Mouse (Mus musculus) mature B cell (primary cell): Measurements from ENCODE around the gene Crygs.

Experiments
- in situ Hi-C: fragments of 300-500 bp; cut with MboI; formaldehyde crosslinking; loops from 2 replicates; pipeline ENCODE4 v1.14.3; 2019

Gene Crygs

GRCm38 (mm10) chr16:22811477-22811876 lies at the start of gene Crygs:
Crygs (minus strand) TSS chr16:22811577.
- in situ Hi-C loops, result no loop called here

DNA sequence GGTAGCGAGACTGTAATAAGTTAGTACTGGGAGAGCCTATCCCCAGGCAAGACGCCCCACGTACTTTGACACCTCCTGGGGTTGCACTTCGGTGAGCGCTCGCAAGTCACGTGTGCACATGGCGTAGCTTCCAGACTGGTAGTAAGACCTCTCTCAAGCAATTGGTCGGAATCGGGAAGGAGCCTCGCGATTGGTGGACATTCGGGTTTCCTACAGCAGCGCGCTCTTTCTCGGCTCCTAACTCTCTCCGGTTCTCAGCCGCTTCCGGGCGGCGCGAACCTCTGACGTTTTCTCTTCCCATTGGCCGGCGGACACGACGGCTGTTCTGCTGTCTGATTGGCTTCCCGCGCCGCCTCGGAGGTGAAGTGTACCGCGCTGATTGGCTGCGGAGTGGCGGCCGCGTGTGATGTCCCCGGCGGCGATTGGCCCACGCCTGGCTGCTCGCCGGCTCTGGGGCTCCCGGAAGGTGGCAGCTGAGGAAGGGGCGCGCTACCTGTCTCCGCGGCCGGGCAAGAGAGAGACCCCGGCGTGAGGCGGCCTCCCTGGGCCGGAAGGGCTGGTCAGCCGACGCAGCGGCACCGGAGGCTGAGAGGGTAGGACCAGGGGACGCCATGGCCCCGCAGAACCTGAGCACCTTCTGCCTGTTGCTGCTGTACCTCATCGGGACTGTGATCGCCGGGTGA lies 46.2 kb upstream of the Crygs start, which contains the start of the genes Tbccd1 and Dnajb11:
Gene Tbccd1, minus strand, starts transcription at position 239 of the 683 bp plus-strand sequence.
Gene Dnajb11, plus strand, starts transcription at position 415 of the 683 bp plus-strand sequence.
- in situ Hi-C loops, result no loop called here

- in situ Hi-C loops, result no loop called here
Observed at GRCm38 (mm10) chr16:22856773-22857172, 45.4 kb upstream of the Crygs start.

GRCm38 (mm10) chr16:22852709-22853108 lies 41.3 kb upstream of the Crygs start:
- in situ Hi-C loops, result no loop called here

GRCm38 (mm10) chr16:22848331-22848730 lies 37.0 kb upstream of the Crygs start:
- in situ Hi-C loops, result no loop called here

GRCm38 (mm10) chr16:22847686-22848085 lies 36.3 kb upstream of the Crygs start:
- in situ Hi-C loops, result no loop called here

- in situ Hi-C loops, result no loop called here
Observed at GRCm38 (mm10) chr16:22845481-22845880, 34.1 kb upstream of the Crygs start.

- in situ Hi-C loops, result no loop called here
Observed at GRCm38 (mm10) chr16:22844834-22845233, 33.5 kb upstream of the Crygs start.

DNA sequence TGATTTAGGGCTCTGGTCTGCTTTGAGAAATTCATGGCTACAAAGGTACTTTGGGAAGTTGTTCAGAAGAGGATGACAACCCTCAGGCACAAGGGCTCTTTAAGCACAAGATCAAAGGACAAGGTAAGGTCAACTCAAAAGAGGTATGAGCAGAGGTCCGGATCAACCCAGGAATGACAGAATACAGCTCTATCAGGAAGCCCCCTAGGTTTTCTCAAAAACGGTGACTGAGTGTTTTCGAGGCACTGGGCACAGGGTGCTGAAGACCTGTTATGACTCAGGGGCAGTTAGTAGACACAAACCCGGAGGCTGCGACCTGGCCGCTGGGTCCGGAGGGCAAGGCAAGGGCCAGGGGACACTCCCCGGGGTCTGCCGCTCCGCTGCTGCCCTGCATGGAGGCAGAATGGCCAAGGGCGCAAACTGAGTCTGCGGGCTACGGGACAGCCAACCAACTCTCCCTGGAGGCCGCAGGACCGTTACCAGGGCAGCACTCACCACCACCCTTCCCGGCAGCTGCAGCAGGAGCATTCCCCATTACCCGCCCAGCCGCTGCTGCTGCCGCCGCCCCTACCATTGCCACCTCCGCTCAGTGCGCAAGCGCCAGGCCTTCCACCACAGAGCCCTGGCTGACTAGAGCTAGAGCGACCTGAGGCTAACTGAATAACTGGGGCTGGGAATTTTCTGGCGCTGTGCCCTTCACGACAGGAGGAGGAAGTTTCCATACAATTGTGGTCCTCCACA lies 32.9 kb upstream of the Crygs start:
- in situ Hi-C loops, result no loop called here

DNA sequence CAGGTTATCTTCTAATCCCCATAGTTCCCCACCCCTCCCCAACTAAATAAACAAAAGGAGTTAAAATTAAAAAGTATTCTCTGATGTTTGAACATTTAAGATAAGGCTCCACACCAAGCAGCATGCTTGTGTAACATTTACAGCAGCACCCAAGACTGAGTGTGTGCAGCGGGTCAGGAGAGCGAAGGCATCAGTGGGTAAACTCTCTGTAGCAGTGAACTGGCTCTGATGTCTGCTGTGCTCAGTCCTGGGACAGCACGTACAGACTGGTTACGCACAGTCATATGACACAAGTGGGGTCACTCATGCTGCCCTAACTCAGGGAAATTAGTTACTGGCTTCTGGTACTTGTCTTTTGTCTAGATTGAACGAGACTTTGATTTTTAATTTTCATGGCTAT lies 31.5 kb upstream of the Crygs start:
- in situ Hi-C loops, result no loop called here

- in situ Hi-C loops, result no loop called here
Observed at GRCm38 (mm10) chr16:22839146-22839857, 27.9 kb upstream of the Crygs start.

- in situ Hi-C loops, result no loop called here
Observed at GRCm38 (mm10) chr16:22832932-22833525, 21.7 kb upstream of the Crygs start.

DNA sequence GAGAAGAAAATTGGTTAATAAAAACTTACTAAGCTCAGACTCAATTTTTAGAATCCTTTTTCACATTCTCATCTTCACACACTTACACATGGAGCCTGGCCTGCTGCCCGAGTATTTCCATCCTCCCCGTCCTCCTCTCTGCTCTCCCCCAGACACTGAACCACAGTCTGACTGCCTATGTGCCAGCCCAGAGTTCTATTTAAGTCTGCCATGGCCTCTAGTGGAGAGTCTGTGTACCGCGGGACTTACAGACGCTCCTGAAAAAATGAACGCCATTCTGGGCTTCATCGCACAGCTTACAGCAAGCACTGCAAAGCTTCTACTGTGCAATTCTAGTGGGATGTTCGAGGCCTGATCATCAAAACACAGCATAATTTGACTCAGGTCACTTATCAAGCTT lies 9.4 kb upstream of the Crygs start:
- in situ Hi-C loops, result no loop called here

- in situ Hi-C loops, result loop anchor here (10.0 kb wide), 1 partner anchor 493 kb away; no protein-coding TSS in a partner anchor
Observed at GRCm38 (mm10) chr16:22807468-22808070, 3.8 kb downstream of the Crygs start.

GRCm38 (mm10) chr16:22802786-22803185 lies 8.6 kb downstream of the Crygs start:
- in situ Hi-C loops, result loop anchor here (5.0 to 10.0 kb wide), 2 partner anchors 240 to 488 kb away; no protein-coding TSS in a partner anchor

DNA sequence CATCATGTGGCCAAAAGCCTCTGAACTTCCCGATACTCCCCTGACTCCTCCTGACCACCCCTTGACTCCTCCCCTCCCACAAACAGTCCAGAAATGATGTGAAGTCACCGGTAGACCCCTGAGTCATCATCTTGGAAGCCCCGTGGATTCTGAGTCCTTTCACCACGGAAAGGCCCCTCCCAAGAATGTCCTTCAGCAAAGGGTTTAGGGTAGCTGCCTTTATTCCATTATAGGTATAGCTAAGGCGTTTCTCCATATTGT lies 10.6 kb downstream of the Crygs start:
- in situ Hi-C loops, result loop anchor here (5.0 to 10.0 kb wide), 2 partner anchors 238 to 486 kb away; no protein-coding TSS in a partner anchor

DNA sequence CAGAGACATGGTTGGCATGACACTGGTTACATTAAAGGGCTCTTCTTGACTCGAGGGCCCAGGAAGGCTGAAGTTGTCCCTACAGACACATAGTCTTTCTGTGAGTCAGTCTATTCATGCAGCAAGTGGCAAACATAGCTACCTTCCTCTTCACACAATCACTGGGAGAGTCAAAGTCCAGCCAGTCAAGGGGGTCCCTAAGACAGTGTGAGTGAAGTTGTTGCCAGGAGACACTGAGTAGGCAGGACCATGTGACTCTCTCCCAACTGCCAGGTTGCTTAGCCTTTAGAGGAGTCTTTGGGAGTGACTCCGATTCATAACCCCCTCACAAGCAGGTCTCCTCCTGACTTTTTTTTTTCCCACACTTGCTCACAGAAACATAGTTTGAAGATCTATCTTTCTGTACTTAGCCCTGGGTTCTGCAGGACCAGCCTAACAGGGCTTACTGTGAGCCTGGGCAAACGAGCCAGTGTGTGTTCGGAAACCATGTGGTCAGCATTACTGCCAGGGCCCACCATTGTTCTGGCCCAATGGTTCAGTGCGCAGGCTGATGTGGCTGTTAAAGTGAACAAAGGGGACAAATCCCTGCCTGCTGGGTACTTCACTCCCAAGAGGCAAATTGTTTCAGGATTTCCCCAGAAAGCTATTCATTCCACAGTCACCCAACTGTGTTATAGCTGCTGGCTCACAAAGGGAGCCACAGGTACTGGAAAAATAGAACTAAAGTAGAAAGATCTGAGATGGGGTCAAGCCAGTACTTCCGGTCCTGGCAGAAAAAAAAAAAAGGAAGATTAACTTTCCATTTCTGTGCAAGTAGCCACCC lies 11.1 kb downstream of the Crygs start:
- in situ Hi-C loops, result loop anchor here (5.0 to 10.0 kb wide), 2 partner anchors 238 to 485 kb away; no protein-coding TSS in a partner anchor

DNA sequence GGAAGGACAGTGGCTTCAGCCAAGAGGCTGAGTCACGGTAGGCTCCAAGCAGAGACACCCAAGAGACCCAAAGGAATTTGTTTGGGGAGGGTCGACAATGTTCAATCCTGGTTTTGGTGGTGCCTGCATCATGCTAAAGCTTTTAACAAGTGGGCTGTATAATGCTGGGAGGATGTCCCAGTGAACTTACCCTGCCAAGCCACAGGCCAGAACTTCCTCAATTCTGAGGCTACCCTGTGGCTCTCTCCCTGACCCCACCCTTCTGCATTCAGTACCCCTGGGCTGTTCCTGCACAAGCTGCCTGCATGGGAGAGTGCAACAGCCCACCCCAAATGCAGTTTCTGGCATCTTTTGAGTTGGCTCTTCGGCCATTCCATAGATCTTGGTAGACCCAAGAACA lies 12.9 kb downstream of the Crygs start:
- in situ Hi-C loops, result no loop called here

DNA sequence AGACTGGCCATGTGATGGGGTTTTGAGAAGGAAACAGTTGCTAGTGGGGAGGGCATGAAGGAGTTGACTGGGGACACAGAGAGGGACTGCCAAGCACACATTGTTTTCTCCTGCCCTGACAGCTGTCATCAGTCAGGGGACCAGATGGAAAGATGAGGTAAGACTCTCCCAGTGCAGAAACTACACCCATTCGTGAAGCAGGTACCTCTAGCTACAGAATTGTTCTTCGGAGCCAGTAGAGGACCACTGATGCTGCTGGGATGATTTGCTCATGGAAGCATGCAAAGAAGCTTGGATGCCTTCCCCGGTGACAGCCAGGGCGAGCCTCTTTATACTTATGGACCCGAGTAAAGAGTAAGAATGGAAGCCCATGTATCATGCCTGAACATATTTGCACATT lies 13.9 kb downstream of the Crygs start:
- in situ Hi-C loops, result no loop called here

DNA sequence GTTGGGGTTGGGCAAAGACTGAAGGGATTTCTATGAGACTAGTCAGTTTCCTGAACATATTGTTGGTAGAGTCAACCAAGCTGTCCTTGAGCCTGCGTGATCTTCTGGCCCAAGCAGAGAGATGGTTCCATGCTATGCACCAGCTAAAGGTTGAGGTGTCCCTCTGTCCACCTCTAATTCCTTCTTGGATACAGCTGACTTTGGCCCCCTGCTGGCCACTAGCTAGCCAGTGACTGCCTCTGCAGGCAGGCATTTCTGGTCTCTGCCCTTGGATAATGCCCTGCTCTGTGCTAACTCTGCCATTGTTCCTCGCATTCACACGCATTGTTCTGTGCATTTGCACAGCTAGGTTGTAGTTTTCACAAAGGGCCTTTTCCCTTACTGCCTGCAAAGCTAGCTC lies 15.9 kb downstream of the Crygs start:
- in situ Hi-C loops, result no loop called here

DNA sequence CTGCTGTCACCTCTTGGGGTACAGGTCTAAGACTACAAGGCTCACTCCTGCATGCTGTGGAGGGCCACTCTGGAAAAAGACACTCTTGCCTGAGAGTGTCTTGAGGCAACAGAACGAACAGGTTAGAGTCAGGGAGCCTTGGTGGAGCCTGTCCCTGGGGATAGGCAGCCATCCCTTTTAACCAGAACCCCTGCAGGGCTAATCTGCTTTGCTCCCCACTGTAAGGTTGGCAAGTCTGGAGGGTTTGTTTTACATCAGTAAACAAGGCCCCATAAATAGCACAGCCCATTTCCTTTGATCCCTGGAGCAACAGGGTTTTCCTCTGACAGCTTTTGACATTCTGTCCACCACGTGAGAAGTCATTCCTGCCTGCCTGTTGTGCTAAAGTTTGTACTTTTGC lies 20.1 kb downstream of the Crygs start:
- in situ Hi-C loops, result no loop called here
